Mouse (Mus musculus) stomach, embryonic 15.5 days (tissue): ENCODE measurements around the gene Oscp1. TPM values are rescaled to one million over a fixed set of nuclear protein-coding genes. Genes with fewer than 3 reads are reported as not detected.

Experiments
- ATAC-seq: fragments of 200-750 bp; cut with Nextera tagmentation; 2 replicates; pipeline ENCODE4 v1.8.0; 2017; ENCODE audit warnings: low read depth, moderate number of reproducible peaks, moderate TSS enrichment; ENCODE audit not compliant: insufficient read depth, low FRiP score
- H3K27ac ChIP-seq: fragments of 300-500 bp; sonication (generic); 2 replicates; pipeline ENCODE4 v1.5.1; 2015; ENCODE audit warnings: mild to moderate bottlenecking, inconsistent platforms
- H3K27me3 ChIP-seq: fragments of 300-500 bp; sonication (generic); replicated peaks from 2 replicates; pipeline ENCODE4 v1.6.1; 2015; ENCODE audit warnings: inconsistent platforms
- H3K36me3 ChIP-seq: fragments of 300-500 bp; sonication (generic); 2 replicates; pipeline ENCODE4 v1.6.1; 2015; ENCODE audit warnings: inconsistent platforms
- H3K4me1 ChIP-seq: fragments of 300-500 bp; sonication (generic); 2 replicates; pipeline ENCODE4 v1.6.1; 2015; ENCODE audit warnings: inconsistent platforms
- H3K4me2 ChIP-seq: fragments of 300-500 bp; sonication (generic); 2 replicates; pipeline ENCODE4 v1.6.1; 2015; ENCODE audit warnings: mild to moderate bottlenecking, inconsistent platforms
- H3K4me3 ChIP-seq: fragments of 300-500 bp; sonication (generic); replicated peaks from 2 replicates; pipeline ENCODE4 v1.5.1; 2015; ENCODE audit warnings: inconsistent platforms
- H3K9ac ChIP-seq: fragments of 300-500 bp; sonication (generic); 2 replicates; pipeline ENCODE4 v1.6.1; 2015; ENCODE audit warnings: inconsistent platforms
- H3K9me3 ChIP-seq: fragments of 300-500 bp; sonication (generic); 2 replicates; pipeline ENCODE4 v1.6.1; 2016; ENCODE audit warnings: inconsistent platforms
- WGBS: fragments of 180-500 bp; shearing (Covaris S2); methylation state at CpG from one replicate; pipeline ENCODE4 v1.1.7; 2015; 5-methylcytosine and 5-hydroxymethylcytosine counted together
- polyA plus RNA-seq: library from polyadenylated mRNA; unstranded; fragments of >200 nt; fragmentation: Nextera tagmentation; extraction: Ambion mirVana; gene quantifications from 2 replicates; pipeline ENCODE4 v1.2.1, GENCODE M21; 2015

Gene Oscp1
- polyA plus RNA-seq, 1 experiment from 2014 or later, result 13.5 TPM

- Histone ChIP-seq H3K9me3 (no peaks in the 10 kb centered on the region), H3K36me3 (peaks cover 13% of the 10 kb centered on the region), H3K4me1 (peaks cover 14% of the 10 kb centered on the region), H3K9ac (peak overlapping the region; percentile 45; the same call in 1 of the 2 replicates), H3K4me2 (peak overlapping the region; percentile 94), H3K27me3 (no peaks in the 10 kb centered on the region), H3K27ac (peak overlapping the region; percentile 36; the same call in 1 of the 2 replicates), H3K4me3 (peak overlapping the region; percentile 75)
- WGBS, result 12% methylated on average over 19 of the region's 19 CpGs
- ATAC-seq, result no peak
These were observed 895 bp upstream of the Oscp1 start for GRCm38 (mm10) chr4:126057207-126058133.

GRCm38 (mm10) chr4:126058997-126059362, 615 bp downstream of the Oscp1 start:
- Histone ChIP-seq H3K4me1 (peaks cover 14% of the 10 kb centered on the region), H3K9me3 (no peaks in the 10 kb centered on the region), H3K27me3 (no peaks in the 10 kb centered on the region), H3K9ac (peak overlapping the region; percentile 46), H3K4me3 (peak overlapping the region; percentile 75), H3K27ac (no peak overlapping the region), H3K36me3 (peaks cover 8% of the 10 kb centered on the region), H3K4me2 (peak overlapping the region; percentile 94)
- no peak for ATAC-seq
- WGBS, result 41% methylated on average over 9 of the region's 9 CpGs

- Histone ChIP-seq H3K36me3 (no peaks in the 10 kb centered on the region), H3K4me2 (no peak overlapping the region), H3K9me3 (no peaks in the 10 kb centered on the region), H3K27me3 (no peaks in the 10 kb centered on the region), H3K4me1 (peaks cover 6% of the 10 kb centered on the region), H3K27ac (no peak overlapping the region), H3K4me3 (no peak overlapping the region), H3K9ac (no peak overlapping the region)
- ATAC-seq, result no peak
- WGBS, result 56% methylated on average over 1 of the region's 1 CpGs
These were observed 4.5 kb downstream of the Oscp1 start for GRCm38 (mm10) chr4:126062856-126063255.

- 85% methylated on average over 7 of the region's 7 CpGs for WGBS
- H3K36me3 ChIP-seq, result no peaks in the 10 kb centered on the region
- ATAC-seq, result no peak
- no peaks in the 10 kb centered on the region for H3K27me3 ChIP-seq
- H3K4me3 ChIP-seq, result no peak overlapping the region
- H3K9ac ChIP-seq, result no peak overlapping the region
- no peak overlapping the region for H3K27ac ChIP-seq
- no peaks in the 10 kb centered on the region for H3K4me1 ChIP-seq
- H3K4me2 ChIP-seq, result no peak overlapping the region
- no peaks in the 10 kb centered on the region for H3K9me3 ChIP-seq
These were observed 6.9 kb downstream of the Oscp1 start for GRCm38 (mm10) chr4:126065241-126065640.

DNA sequence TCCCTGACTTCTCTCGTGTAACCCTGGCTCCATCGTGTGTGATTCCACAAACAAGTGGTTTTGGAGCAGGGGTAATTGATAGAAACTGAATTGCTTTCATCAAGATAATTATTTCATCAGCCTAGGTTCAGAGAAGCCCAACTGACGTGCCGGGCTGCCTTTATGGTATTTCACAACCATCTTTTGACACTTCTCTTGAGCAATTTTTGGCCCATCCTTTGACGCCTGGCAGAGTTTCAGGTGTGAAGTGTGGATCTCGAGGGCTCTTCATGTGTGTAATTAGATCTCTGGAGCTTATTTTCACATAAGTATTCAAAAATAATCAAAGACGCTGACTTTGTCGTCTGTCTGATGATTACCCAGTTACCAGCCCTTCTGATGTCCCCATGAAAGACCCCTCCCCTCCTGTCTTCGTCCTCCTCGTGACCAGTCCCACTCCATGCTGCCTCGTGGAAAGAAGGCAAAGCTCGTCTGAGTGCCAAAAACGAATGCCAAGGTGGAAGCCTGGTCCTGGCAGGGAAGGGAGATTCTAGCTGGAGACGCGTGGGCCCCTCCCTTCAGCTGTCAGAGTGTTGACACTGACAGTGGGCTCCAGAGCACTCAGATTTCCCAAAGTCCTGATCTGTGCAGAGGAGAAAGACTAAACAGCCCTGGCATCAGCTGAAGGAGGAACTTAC, 9.2 kb downstream of the Oscp1 start:
- Histone ChIP-seq H3K4me1 (no peaks in the 10 kb centered on the region), H3K4me3 (no peak overlapping the region), H3K36me3 (no peaks in the 10 kb centered on the region), H3K9ac (no peak overlapping the region), H3K27me3 (no peaks in the 10 kb centered on the region), H3K9me3 (no peaks in the 10 kb centered on the region), H3K27ac (no peak overlapping the region), H3K4me2 (no peak overlapping the region)
- 65% methylated on average over 15 of the region's 15 CpGs for WGBS
- no peak for ATAC-seq

GRCm38 (mm10) chr4:126068842-126069241, 10.5 kb downstream of the Oscp1 start:
- H3K27me3 ChIP-seq, result no peaks in the 10 kb centered on the region
- no peak overlapping the region for H3K27ac ChIP-seq
- no peaks in the 10 kb centered on the region for H3K4me1 ChIP-seq
- no peak overlapping the region for H3K4me3 ChIP-seq
- H3K4me2 ChIP-seq, result no peak overlapping the region
- H3K9me3 ChIP-seq, result no peaks in the 10 kb centered on the region
- no peak for ATAC-seq
- H3K36me3 ChIP-seq, result no peaks in the 10 kb centered on the region
- 81% methylated on average over 6 of the region's 6 CpGs for WGBS
- H3K9ac ChIP-seq, result no peak overlapping the region

- H3K9me3 ChIP-seq, result no peaks in the 10 kb centered on the region
- no peak overlapping the region for H3K4me3 ChIP-seq
- H3K4me1 ChIP-seq, result no peaks in the 10 kb centered on the region
- WGBS, result 73% methylated on average over 6 of the region's 6 CpGs
- H3K36me3 ChIP-seq, result no peaks in the 10 kb centered on the region
- no peak for ATAC-seq
- H3K27ac ChIP-seq, result no peak overlapping the region
- H3K9ac ChIP-seq, result no peak overlapping the region
- no peaks in the 10 kb centered on the region for H3K27me3 ChIP-seq
- H3K4me2 ChIP-seq, result no peak overlapping the region
These were observed 19.5 kb downstream of the Oscp1 start for GRCm38 (mm10) chr4:126077833-126078232.

- Histone ChIP-seq H3K4me2 (no peak overlapping the region), H3K4me1 (no peaks in the 10 kb centered on the region), H3K27ac (no peak overlapping the region), H3K4me3 (no peak overlapping the region), H3K27me3 (no peaks in the 10 kb centered on the region), H3K36me3 (no peaks in the 10 kb centered on the region), H3K9me3 (no peaks in the 10 kb centered on the region), H3K9ac (no peak overlapping the region)
- 70% methylated on average over 4 of the region's 4 CpGs for WGBS
- ATAC-seq, result no peak
These were observed 20.9 kb downstream of the Oscp1 start for GRCm38 (mm10) chr4:126079266-126079665.

GRCm38 (mm10) chr4:126081601-126082000, 23.2 kb downstream of the Oscp1 start:
- no peak overlapping the region for H3K4me3 ChIP-seq

DNA sequence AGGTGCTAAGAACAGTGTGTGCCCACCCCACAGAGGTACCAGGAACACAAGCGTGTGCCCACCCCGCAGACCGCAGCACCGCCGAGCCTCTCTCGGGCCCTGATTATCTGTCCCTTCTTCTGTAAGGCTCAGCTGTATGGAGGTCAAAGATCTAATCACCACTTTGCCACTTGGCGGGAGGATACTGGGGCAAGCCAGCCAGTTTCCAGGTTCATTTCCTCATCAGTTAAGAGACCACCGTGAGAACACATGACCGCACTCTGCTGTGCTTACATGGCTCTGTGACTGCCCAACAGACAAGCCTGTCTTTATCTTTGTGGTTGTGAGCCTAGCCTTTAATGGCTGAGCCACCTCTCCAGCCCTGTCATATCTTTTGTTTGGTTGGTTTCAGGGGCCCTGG, 24.7 kb downstream of the Oscp1 start:
- no peak overlapping the region for H3K9ac ChIP-seq
- 79% methylated on average over 9 of the region's 9 CpGs for WGBS

More at GRCm38 (mm10) chr4:126081601-126082000, 23.2 kb downstream of the Oscp1 start:
- Histone ChIP-seq H3K9ac (no peak overlapping the region), H3K4me1 (0 out of 2 replicates have a peak, but pooled peaks cover 3% of the 10 kb centered on the region), H3K27ac (no peak overlapping the region), H3K4me2 (no peak overlapping the region), H3K36me3 (no peaks in the 10 kb centered on the region), H3K9me3 (no peaks in the 10 kb centered on the region), H3K27me3 (no peaks in the 10 kb centered on the region)
- ATAC-seq, result no peak
- WGBS, result 83% methylated on average over 1 of the region's 1 CpGs

DNA sequence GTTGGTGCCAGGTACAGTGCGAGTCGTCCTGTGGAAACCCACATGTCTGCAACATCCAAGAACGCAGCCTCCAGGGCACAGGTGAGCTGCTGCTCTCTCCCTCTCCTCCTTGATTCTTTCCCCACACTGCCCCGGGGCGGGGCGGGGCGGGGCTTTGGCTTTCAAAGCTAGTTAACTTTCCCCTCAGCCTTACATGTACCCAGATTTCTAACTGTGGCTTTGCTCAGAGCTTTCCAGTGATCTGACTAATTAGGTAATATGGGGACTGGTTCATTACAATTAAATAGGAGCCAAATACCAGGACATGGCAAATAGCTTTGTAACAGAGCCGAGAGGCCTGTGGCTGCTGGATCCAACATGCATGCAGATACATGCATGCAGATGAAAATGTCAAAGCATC, 26.0 kb downstream of the Oscp1 start:
- Histone ChIP-seq H3K4me3 (no peak overlapping the region), H3K36me3 (no peaks in the 10 kb centered on the region), H3K27me3 (no peaks in the 10 kb centered on the region), H3K9me3 (no peaks in the 10 kb centered on the region), H3K9ac (no peak overlapping the region), H3K27ac (no peak overlapping the region), H3K4me2 (no peak overlapping the region), H3K4me1 (0 out of 2 replicates have a peak, but pooled peaks cover 3% of the 10 kb centered on the region)
- WGBS, result 69% methylated on average over 8 of the region's 8 CpGs
- no peak for ATAC-seq

More for the DNA sequence above, 24.7 kb downstream of the Oscp1 start:
- Histone ChIP-seq H3K4me3 (no peak overlapping the region), H3K4me2 (no peak overlapping the region), H3K27ac (no peak overlapping the region), H3K9me3 (no peaks in the 10 kb centered on the region), H3K27me3 (no peaks in the 10 kb centered on the region), H3K4me1 (0 out of 2 replicates have a peak, but pooled peaks cover 3% of the 10 kb centered on the region), H3K36me3 (no peaks in the 10 kb centered on the region)
- ATAC-seq, result 0 out of 2 replicates have a peak, but pooled peaks have one; percentile 12
